Mouse (Mus musculus): Measurements from ENCODE around the gene Zfp580.

DNA sequence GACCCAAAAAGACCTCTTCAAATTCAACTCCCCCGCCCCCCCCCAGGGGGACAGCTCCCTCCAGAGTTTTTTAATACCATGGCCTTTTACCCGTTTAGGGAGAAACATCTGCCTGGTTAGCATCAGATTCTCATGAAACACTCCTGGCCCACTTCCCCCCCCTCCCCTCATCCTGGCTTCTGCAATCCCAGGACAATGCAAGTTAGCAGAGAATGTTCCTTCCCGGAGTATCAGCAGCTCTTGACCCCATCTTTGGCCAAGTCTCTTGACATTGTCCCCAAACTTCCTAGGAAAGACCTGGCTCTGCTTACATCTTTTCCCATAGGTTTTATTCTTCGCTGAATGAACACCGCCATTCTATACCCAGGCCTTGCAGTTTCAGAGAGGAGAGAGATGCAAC, 30.1 kb upstream of the Zfp580 start:
- TF ChIP-seq CTCF (IDR thresholded peaks at IDR 0.05; ENCODE audit: low read depth, low read length) (no peak), GATA1 (IDR thresholded peaks at IDR 0.05; ENCODE audit: borderline replicate concordance, low read length) (no peak), POLR2AphosphoS5 (IDR thresholded peaks at IDR 0.05; ENCODE audit: insufficient replicate concordance, low read depth, low read length) (no peak)
